Mouse (Mus musculus) brain, embryonic 14.5 days (tissue): Measurements from ENCODE around the gene Tbxas1. TPM values are rescaled to one million over a fixed set of nuclear protein-coding genes. Genes with fewer than 3 reads are reported as not detected.

Experiments
- DNase-seq: peaks from one replicate; pipeline ENCODE4 v3.0.0-alpha.2; 2011; ENCODE audit warnings: low read depth
- CTCF ChIP-seq: fragments of 200-500 bp; IDR thresholded peaks from 2 replicates; pipeline ENCODE4 v1.5.1; 2012; ENCODE audit warnings: inconsistent platforms, mild to moderate bottlenecking, moderate library complexity, borderline replicate concordance; ENCODE audit not compliant: insufficient read depth, insufficient read length; ENCODE audit errors: extremely low read depth
- POLR2A ChIP-seq: fragments of 200-500 bp; IDR thresholded peaks from 2 replicates; pipeline ENCODE4 v1.6.1; 2012; ENCODE audit warnings: mild to moderate bottlenecking, inconsistent platforms, borderline replicate concordance; ENCODE audit not compliant: poor library complexity, insufficient read depth, insufficient read length, severe bottlenecking; ENCODE audit errors: extremely low read depth
- polyA plus RNA-seq: library from polyadenylated mRNA; depleted of rRNA; stranded (reverse); fragments of >200 nt; gene quantifications from 2 replicates; pipeline ENCODE4 v1.2.3, GENCODE M21; 2012

Tbxas1 gene
- polyA plus RNA-seq, 1 experiment: 0.93 TPM

DNA sequence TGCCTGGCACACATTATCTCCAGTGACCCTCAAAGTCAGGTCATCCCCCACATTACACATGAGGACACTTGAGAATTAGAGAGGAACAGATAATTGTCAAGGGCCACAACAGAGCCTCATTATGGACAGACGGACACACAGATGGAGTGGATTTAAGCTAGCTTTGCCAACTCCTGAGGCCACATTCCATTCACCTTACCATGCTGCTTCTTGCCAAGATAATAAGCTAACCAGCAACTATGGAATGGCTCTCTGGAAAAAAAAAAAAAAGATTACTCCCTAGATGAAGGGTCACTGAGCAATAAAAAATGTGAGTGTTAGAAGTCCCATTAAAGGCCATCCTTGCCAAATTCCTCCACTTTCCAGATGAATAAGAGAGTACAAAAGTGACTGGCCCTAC, 30.1 kb upstream of the Tbxas1 start:
- DNase-seq: no peak
- no peak for TF ChIP-seq POLR2A
- TF ChIP-seq CTCF: no peak

DNA sequence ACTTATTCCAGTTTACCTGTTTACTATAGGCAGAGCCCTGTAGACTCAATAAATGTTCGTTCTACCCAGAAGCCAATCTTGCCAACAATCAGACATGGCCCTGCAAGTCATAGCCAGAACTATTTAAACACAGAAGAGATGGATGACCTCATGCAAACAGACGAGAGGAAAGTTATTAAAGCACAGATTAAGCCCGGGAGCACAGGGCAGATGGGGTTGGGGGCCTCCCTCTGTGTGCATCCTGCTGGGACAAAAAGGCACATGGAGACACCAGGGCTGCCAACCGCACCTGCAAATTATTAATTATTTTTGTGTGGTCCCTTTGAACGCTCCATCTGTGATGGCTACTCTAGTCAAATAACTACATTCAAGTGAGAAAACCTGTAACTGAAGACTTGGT, 29.3 kb upstream of the Tbxas1 start:
- TF ChIP-seq CTCF (no peak), POLR2A (no peak)
- peak; percentile 41 for DNase-seq

DNA sequence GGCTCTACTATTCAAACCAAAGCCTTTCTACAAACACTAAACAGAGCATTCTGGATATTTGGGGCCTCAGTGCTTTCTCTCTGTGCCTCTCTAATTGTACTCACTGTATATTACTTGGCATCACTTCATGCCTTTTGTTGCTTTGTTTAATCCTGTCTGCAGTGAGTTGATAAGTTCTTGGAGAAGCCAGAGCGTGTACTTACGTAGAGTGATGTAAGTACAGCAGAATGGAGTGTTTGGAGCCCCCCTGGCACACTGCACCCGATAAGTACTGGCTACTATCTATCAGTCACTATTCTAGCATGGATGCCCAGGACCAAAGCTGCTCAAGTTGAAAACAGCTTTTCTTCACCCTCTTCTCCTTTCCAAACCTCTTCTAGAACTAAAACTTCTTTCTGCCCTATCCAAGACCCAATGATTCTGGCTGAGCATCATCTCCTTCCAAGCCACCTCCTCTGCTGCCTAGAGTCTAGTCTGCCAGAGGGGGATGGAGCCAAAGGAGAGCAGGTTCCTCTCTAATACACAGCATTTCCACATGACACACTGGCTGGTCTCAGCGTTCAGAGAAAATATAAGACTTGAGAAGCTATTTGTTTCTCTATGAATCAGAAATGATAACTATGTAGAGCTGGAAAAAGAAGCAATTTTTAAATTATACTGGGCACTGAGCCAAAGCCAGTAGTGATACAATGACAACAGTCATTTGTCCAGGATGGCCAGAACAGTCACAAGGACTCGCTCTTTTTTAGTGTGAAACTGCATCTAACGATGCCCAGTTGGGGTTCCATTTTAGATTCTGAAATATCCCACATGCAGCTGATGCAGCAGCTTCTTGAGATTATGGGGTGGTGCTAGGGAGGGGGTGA, 28.6 kb upstream of the Tbxas1 start:
- DNase-seq: peak; percentile 42
- TF ChIP-seq CTCF (no peak), POLR2A (no peak)

DNA sequence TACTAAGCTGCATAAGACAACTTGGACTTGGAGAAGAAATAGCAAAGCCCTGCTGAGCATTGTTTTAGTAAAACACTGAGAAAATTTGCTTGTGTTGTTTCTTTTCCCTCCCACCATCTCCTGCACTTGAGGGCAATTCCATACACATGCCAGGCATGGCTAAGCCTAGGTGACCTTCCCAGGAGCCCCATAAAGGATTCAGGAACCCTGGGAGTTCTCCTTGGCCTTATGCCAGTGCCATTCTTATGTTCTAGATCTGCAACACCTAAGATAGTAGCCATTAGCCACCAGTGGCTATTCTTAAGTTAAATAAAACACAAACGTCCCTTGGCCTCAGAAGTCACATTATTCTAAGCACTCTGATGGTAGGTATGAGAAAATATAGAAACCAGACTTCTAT, 27.8 kb upstream of the Tbxas1 start:
- no peak for TF ChIP-seq CTCF
- TF ChIP-seq POLR2A: no peak
- DNase-seq: no peak

DNA sequence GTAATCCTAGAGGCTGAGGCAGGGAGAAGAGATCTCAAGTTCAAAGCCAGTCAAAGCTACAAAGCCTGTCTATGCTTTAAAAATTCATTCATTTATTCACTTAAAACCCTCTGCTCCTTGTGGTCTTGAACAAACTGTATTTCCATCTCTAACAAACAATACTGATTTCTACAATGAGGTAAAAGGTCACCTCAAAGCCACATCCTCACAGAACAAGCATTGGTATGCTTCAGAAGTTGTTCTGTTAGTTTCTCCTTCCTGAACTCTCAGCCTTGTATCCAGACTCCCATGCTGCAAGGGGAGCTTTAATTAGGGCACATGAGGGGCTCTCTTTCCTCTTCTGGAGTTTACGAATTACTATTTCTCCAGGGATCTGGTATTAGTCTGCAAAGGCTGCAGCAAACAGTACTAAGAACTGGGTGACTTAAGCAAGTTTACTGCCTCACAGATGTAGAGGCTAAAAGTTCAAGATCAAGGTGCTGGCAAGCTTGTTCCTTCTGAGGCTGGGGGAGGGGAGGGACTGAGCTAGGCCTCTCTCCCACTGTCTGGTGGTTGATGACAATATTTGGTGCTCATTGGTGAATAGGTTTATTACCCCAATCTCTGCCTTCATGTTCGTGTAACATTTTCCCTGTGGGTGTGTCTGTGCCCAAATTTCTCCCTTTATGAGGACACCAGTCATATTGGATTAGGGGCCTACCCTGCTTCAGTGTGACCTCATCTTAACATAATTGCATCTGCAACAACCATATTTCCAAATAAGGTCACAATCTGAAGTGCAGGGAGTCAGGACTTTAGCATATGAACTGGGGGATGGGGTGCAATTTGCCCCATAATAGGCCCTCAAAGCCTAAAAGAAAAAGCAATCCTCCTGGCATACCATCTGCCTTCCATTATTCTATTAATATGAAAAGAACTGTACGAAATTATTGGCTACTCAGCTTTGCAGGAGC, 27.0 kb upstream of the Tbxas1 start:
- TF ChIP-seq POLR2A: no peak
- TF ChIP-seq CTCF: no peak
- DNase-seq: peak; percentile 55

DNA sequence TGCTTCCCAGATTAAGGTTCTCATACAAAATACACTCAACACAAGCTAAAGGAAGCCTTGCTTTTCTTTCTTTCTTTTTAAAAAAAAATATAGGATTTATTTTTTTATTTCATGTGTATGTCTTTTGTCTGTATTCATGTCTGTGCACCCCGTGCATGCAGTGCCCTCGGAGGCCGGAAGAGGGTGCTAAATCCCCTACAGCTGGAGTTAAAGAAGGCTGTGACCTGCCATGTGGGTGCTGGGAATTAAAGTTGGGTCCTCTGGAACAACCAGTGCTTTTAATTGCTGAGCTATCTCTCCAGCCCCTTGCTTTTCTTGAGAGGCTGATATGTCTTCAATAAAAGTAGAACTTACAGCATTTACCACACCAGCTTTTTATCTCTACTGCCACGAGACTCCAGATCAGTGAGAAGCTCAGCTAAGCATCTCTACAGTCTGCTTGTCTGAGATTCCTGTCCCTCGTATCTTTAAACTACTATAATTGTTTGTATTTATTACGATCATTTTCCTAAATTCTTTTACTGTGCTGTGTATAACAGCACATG, 24.4 kb upstream of the Tbxas1 start:
- no peak for TF ChIP-seq CTCF
- no peak for DNase-seq

DNA sequence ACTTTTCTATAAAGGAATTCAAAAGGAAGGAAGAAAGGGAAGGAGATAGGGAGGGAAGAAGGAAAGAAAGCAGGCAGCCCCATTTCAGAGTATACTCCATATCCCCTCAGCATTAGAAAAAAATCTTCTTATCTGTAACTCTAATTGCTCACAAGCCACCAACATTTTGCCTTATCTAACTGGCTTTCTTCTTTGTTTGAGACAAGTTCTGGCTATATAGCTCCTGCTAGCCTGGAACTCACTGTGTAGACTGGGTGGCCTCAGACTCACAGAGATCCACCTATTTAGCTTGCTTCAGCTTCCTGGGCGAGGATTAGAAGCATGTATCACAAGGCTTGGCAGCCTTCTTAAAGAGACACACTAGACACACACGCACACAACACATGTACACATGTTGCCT, 23.5 kb upstream of the Tbxas1 start:
- TF ChIP-seq CTCF: no peak
- no peak for TF ChIP-seq POLR2A
- no peak for DNase-seq

DNA sequence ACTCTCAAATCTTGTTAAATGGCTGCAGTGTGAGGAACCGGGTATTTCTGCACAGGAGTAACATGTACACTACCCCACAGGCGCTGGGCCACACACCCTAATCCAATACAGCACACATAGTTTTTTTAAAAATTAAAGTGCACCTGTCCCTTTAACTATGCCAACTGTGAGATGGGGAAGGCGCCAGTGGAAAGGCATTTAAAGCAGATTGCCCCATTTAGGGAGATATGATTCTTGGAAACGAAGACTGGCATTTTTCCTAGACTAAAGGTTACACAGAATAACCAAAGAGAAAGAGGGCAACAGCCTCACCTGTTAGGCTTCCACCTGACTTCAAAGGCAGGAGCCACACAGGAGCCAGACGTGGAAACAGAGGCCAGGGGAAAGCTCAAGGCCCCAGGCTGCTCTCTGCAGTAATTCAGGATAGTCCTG, 21.6 kb upstream of the Tbxas1 start:
- TF ChIP-seq POLR2A (no peak), CTCF (no peak)
- DNase-seq: no peak

DNA sequence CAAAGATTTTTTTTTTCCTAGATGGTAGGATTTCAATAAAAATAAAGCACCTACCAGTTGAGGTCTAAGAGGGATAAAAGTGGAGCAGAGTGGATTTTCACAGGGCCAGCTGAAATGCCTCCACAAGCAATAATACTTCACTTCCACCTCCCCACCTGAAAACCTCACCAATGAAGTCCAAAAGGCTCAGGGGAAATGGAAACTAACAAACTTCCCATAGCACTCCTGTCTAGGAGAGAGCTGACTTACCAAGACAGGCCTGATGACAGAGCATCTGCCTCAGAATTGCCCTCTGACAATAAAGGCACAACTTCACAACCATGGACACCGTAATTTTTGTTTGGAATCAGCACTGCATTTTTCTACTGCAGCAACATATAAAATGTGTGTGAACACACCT, 15.4 kb upstream of the Tbxas1 start:
- TF ChIP-seq CTCF (no peak), POLR2A (no peak)
- no peak for DNase-seq

DNA sequence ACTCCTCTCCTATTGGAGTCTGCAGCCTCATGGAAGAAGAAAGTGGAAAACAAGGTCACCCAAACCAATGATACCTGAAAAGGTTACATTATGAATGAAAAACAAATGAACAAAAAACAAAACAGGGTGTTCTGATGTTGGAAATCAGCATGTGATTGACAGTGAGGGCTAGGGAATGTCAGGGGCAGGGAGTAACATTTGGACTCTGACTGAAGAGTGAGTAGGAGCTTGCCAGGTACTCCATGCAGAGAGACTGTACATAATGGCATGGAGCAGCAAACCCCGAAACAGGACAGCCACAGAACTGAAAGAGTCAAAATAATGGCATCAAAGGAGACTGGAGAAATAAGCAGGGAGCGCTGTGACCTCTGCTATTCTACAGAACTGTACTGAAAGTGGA, 14.9 kb upstream of the Tbxas1 start:
- no peak for TF ChIP-seq POLR2A
- no peak for TF ChIP-seq CTCF
- DNase-seq: no peak

DNA sequence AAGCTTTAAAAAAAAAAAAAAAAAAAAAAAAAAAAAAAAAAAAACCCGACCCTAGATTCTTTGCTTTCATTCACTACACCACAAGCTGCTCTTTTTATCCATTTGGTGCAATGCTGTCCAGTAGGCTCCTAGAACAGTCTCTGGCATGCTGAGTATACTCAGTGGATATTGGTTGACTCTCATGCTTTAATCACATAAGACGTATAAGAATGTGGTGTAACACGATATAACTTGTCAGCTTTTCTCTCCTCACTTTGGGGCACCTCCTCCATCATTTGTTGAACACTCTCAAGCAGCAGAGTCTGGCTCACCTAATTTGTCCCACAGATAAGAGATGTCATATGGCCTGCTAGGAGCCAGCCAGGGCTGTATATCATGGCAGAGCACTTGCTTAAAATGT, 11.6 kb upstream of the Tbxas1 start:
- no peak for DNase-seq
- no peak for TF ChIP-seq CTCF
- TF ChIP-seq POLR2A: no peak
